Mouse (Mus musculus) heart, embryonic 16.5 days (tissue): Measurements from ENCODE around the gene Erich3. TPM values are rescaled to one million over a fixed set of nuclear protein-coding genes. Genes with fewer than 3 reads are reported as not detected.

ENCODE experiments used
- ATAC-seq: fragments of 200-750 bp; cut with Nextera tagmentation; replicated peaks from 2 replicates; pipeline ENCODE4 v1.8.0; 2017; ENCODE audit warnings: moderate number of reproducible peaks; ENCODE audit not compliant: insufficient read depth, low FRiP score; ENCODE audit errors: extremely low read depth
- H3K27ac ChIP-seq: fragments of 300-500 bp; sonication (generic); 2 replicates; pipeline ENCODE4 v1.5.1; 2014; ENCODE audit warnings: mild to moderate bottlenecking, low read length, control low read depth, moderate library complexity
- H3K27me3 ChIP-seq: fragments of 300-500 bp; sonication (generic); 2 replicates; pipeline ENCODE4 v1.6.1; 2014; ENCODE audit warnings: low read length, mixed read lengths; ENCODE audit not compliant: control insufficient read depth, insufficient read depth
- H3K36me3 ChIP-seq: fragments of 300-500 bp; sonication (generic); 2 replicates; pipeline ENCODE4 v1.6.1; 2014; ENCODE audit not compliant: control insufficient read depth, insufficient read depth
- H3K4me1 ChIP-seq: fragments of 300-500 bp; sonication (generic); 2 replicates; pipeline ENCODE4 v1.6.1; 2014; ENCODE audit warnings: low read length, mixed read lengths; ENCODE audit not compliant: control insufficient read depth, insufficient read depth
- H3K4me2 ChIP-seq: fragments of 300-500 bp; sonication (generic); 2 replicates; pipeline ENCODE4 v1.6.1; 2014; ENCODE audit warnings: low read depth, mild to moderate bottlenecking, control low read depth, low read length
- H3K4me3 ChIP-seq: fragments of 300-500 bp; sonication (generic); 2 replicates; pipeline ENCODE4 v1.5.1; 2014; ENCODE audit warnings: mild to moderate bottlenecking, control low read depth, low read length
- H3K9ac ChIP-seq: fragments of 300-500 bp; sonication (generic); 2 replicates; pipeline ENCODE4 v1.6.1; 2014; ENCODE audit warnings: low read length, control low read depth
- H3K9me3 ChIP-seq: fragments of 300-500 bp; sonication (generic); replicated peaks from 2 replicates; pipeline ENCODE4 v1.6.1; 2016; ENCODE audit warnings: low read length; ENCODE audit not compliant: control insufficient read depth
- WGBS: fragments of 180-500 bp; shearing (Covaris S2); extraction: QIAGEN DNeasy Blood & Tissue Kit; methylation state at CpG from one replicate; pipeline ENCODE4 v1.1.7; 2014; 5-methylcytosine and 5-hydroxymethylcytosine counted together
- polyA plus RNA-seq: library from polyadenylated mRNA; unstranded; fragments of >200 nt; fragmentation: Nextera tagmentation; extraction: Ambion mirVana; gene quantifications from 2 replicates; pipeline ENCODE4 v1.2.1, GENCODE M21; 2015

Gene Erich3
- polyA plus RNA-seq, 1 experiment from 2014 or later: 0.53 TPM

GRCm38 (mm10) chr3:154692572-154692922, 28.9 kb downstream of the Erich3 start:
- Histone ChIP-seq H3K9me3 (no peaks in the 10 kb centered on the region), H3K4me1 (peaks cover 12% of the 10 kb centered on the region; the same call in 1 of the 2 replicates), H3K4me3 (no peak overlapping the region), H3K27me3 (no peaks in the 10 kb centered on the region), H3K36me3 (no peaks in the 10 kb centered on the region), H3K27ac (no peak overlapping the region), H3K4me2 (peak overlapping the region; percentile 39), H3K9ac (no peak overlapping the region)
- ATAC-seq: peak; percentile 6; the same call in 1 of the 2 replicates
- 60% methylated on average over 3 of the region's 3 CpGs for WGBS

DNA sequence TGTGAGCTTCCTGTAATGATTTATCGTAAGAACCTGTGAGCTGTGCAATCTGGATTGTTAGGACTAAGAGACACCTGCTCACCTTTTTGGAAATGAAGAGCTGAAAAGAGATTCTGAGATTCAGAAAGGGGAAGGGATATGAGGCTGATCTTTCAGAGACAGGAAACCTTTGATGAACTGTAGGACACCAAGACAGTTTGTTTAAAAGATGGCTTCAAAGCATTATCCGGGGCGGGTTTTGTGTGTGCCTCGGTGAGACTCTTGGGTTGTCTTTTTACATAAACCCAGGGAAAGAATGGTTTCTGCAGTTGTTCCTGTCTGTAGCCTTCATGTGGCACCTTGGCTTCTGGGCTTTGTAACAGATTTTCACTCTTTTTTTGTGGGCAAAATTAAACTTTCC, 30.2 kb downstream of the Erich3 start:
- no peaks in the 10 kb centered on the region for H3K36me3 ChIP-seq
- no peak overlapping the region for H3K4me2 ChIP-seq
- WGBS: 77% methylated on average over 4 of the region's 4 CpGs
- no peak overlapping the region for H3K9ac ChIP-seq
- no peaks in the 10 kb centered on the region for H3K27me3 ChIP-seq
- peaks cover 12% of the 10 kb centered on the region; the same call in 1 of the 2 replicates for H3K4me1 ChIP-seq
- ATAC-seq: no peak
- H3K9me3 ChIP-seq: no peaks in the 10 kb centered on the region
- H3K27ac ChIP-seq: no peak overlapping the region
- no peak overlapping the region for H3K4me3 ChIP-seq

GRCm38 (mm10) chr3:154696611-154697010, 33.0 kb downstream of the Erich3 start:
- no peak overlapping the region for H3K27ac ChIP-seq
- H3K4me2 ChIP-seq: no peak overlapping the region
- no peak overlapping the region for H3K9ac ChIP-seq
- WGBS: 86% methylated on average over 3 of the region's 3 CpGs
- no peaks in the 10 kb centered on the region for H3K36me3 ChIP-seq
- no peak overlapping the region for H3K4me3 ChIP-seq
- no peak for ATAC-seq
- peaks cover 11% of the 10 kb centered on the region; the same call in 1 of the 2 replicates for H3K4me1 ChIP-seq
- no peaks in the 10 kb centered on the region for H3K27me3 ChIP-seq
- no peaks in the 10 kb centered on the region for H3K9me3 ChIP-seq

DNA sequence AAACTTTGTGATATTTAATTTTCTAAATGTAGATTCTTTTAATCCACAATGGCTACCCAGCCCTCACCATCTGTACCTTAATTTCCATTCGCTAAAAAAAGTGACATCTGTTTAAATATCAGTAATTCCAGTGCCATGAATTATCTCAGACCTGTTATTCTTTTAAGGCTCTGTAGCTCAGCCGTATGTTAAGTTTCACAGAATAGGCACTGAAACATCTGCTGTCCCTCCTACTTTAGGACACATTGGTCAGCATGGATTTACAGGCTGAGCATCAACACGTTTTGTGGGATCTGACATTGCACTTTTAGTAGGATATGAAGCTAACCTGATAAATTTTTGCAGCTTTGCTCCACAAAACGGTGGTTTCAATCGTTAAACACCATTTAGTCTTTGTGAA, 35.2 kb downstream of the Erich3 start:
- Histone ChIP-seq H3K27ac (no peak overlapping the region), H3K27me3 (no peaks in the 10 kb centered on the region), H3K36me3 (no peaks in the 10 kb centered on the region), H3K4me1 (peaks cover 9% of the 10 kb centered on the region), H3K4me2 (no peak overlapping the region), H3K9me3 (no peaks in the 10 kb centered on the region), H3K9ac (no peak overlapping the region), H3K4me3 (no peak overlapping the region)
- 68% methylated on average over 5 of the region's 5 CpGs for WGBS
- no peak for ATAC-seq

DNA sequence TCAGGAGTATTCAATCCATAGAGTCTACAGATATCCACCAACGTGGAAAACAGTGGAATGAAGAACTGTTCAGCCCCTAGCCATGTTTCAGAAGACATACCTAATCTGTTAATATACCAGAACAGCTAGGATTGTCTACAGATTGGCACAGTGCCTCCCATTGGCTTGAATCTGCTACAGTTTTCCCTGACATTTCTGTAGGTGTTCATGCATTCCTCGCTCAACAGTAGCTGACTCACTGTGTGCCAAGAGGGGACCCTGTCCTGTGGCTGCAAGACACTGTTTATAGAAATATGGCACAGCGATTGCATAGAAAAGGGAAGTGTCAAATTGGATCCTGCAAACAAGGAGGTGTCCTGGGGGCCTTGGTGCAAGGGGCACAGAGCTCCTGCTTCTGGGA, 36.6 kb downstream of the Erich3 start:
- H3K4me1 ChIP-seq: peaks cover 14% of the 10 kb centered on the region
- WGBS: 72% methylated on average over 3 of the region's 3 CpGs
- H3K9me3 ChIP-seq: no peaks in the 10 kb centered on the region
- ATAC-seq: no peak
- no peak overlapping the region for H3K9ac ChIP-seq
- no peaks in the 10 kb centered on the region for H3K36me3 ChIP-seq
- no peaks in the 10 kb centered on the region for H3K27me3 ChIP-seq
- H3K4me3 ChIP-seq: no peak overlapping the region
- no peak overlapping the region for H3K27ac ChIP-seq
- no peak overlapping the region for H3K4me2 ChIP-seq

- WGBS: 67% methylated on average over 2 of the region's 2 CpGs
- H3K36me3 ChIP-seq: no peaks in the 10 kb centered on the region
- H3K27me3 ChIP-seq: no peaks in the 10 kb centered on the region
- H3K4me1 ChIP-seq: peaks cover 12% of the 10 kb centered on the region
- H3K4me3 ChIP-seq: no peak overlapping the region
- H3K27ac ChIP-seq: no peak overlapping the region
- no peak overlapping the region for H3K9ac ChIP-seq
- no peak for ATAC-seq
- H3K9me3 ChIP-seq: no peaks in the 10 kb centered on the region
- H3K4me2 ChIP-seq: no peak overlapping the region
These were observed 37.1 kb downstream of the Erich3 start for GRCm38 (mm10) chr3:154700735-154701134.

- no peak for ATAC-seq
- no peaks in the 10 kb centered on the region for H3K27me3 ChIP-seq
These were observed 41.1 kb downstream of the Erich3 start for GRCm38 (mm10) chr3:154704755-154705154.

GRCm38 (mm10) chr3:154708150-154708549, 44.5 kb downstream of the Erich3 start:
- 84% methylated on average over 3 of the region's 3 CpGs for WGBS
- peaks cover 10% of the 10 kb centered on the region for H3K4me1 ChIP-seq
- ATAC-seq: no peak
- no peaks in the 10 kb centered on the region for H3K36me3 ChIP-seq
- no peaks in the 10 kb centered on the region for H3K27me3 ChIP-seq
- H3K4me3 ChIP-seq: no peak overlapping the region
- no peaks in the 10 kb centered on the region for H3K9me3 ChIP-seq
- no peak overlapping the region for H3K9ac ChIP-seq
- H3K27ac ChIP-seq: no peak overlapping the region
- H3K4me2 ChIP-seq: no peak overlapping the region

More at GRCm38 (mm10) chr3:154704755-154705154, 41.1 kb downstream of the Erich3 start:
- 73% methylated on average over 6 of the region's 6 CpGs for WGBS
- no peaks in the 10 kb centered on the region for H3K36me3 ChIP-seq
- H3K4me2 ChIP-seq: no peak overlapping the region
- no peaks in the 10 kb centered on the region for H3K9me3 ChIP-seq
- H3K9ac ChIP-seq: no peak overlapping the region
- H3K27ac ChIP-seq: no peak overlapping the region
- H3K4me1 ChIP-seq: peaks cover 12% of the 10 kb centered on the region
- H3K4me3 ChIP-seq: no peak overlapping the region

GRCm38 (mm10) chr3:154723198-154723597, 59.5 kb downstream of the Erich3 start:
- H3K4me1 ChIP-seq: no peaks in the 10 kb centered on the region
- H3K9me3 ChIP-seq: no peaks in the 10 kb centered on the region
- no peak overlapping the region for H3K27ac ChIP-seq
- H3K4me3 ChIP-seq: no peak overlapping the region
- H3K4me2 ChIP-seq: no peak overlapping the region
- H3K27me3 ChIP-seq: no peaks in the 10 kb centered on the region
- no peak for ATAC-seq
- 48% methylated on average over 7 of the region's 7 CpGs for WGBS
- H3K9ac ChIP-seq: no peak overlapping the region
- no peaks in the 10 kb centered on the region for H3K36me3 ChIP-seq

- H3K9me3 ChIP-seq: no peaks in the 10 kb centered on the region
- H3K9ac ChIP-seq: no peak overlapping the region
- no peak overlapping the region for H3K27ac ChIP-seq
- no peak overlapping the region for H3K4me2 ChIP-seq
- 89% methylated on average over 10 of the region's 10 CpGs for WGBS
- ATAC-seq: no peak
- no peaks in the 10 kb centered on the region for H3K27me3 ChIP-seq
- no peaks in the 10 kb centered on the region for H3K36me3 ChIP-seq
- no peak overlapping the region for H3K4me3 ChIP-seq
- no peaks in the 10 kb centered on the region for H3K4me1 ChIP-seq
These were observed 67.8 kb downstream of the Erich3 start for GRCm38 (mm10) chr3:154731431-154731830.
